Mouse (Mus musculus) right cerebral cortex, postnatal 4 days (tissue): ENCODE data around the gene Zfp811.
"Not testable (repeated sequence)": the region's sequence is repeated elsewhere in the genome, so short reads cannot be mapped to it uniquely, and the experiment has no call there.

ENCODE experiments used
- DNase-seq: peaks from one replicate; pipeline ENCODE4 v3.0.0-alpha.2; 2022

Zfp811 gene

GRCm38 (mm10) chr17:32809544-32810374 is at the start of gene Zfp811:
Gene Zfp811, minus strand, starts transcription at chr17:32809931.
- peak; percentile 48 for DNase-seq

GRCm38 (mm10) chr17:32856713-32857112 is 47.0 kb upstream of the Zfp811 start:
- not testable (repeated sequence) for DNase-seq

- DNase-seq = no peak
These were observed 41.9 kb upstream of the Zfp811 start for GRCm38 (mm10) chr17:32851581-32851980.

- no peak for DNase-seq
These were observed 31.7 kb upstream of the Zfp811 start for GRCm38 (mm10) chr17:32841388-32841787.

- no peak for DNase-seq
These were observed 29.5 kb upstream of the Zfp811 start for GRCm38 (mm10) chr17:32839083-32839802.

GRCm38 (mm10) chr17:32830418-32830782 is 20.7 kb upstream of the Zfp811 start:
- DNase-seq = no peak

GRCm38 (mm10) chr17:32829540-32830417 is 20.0 kb upstream of the Zfp811 start, which contains the start of gene Zfp799:
Gene Zfp799, minus strand, starts transcription at chr17:32830261.
- peak; percentile 64 for DNase-seq

- no peak for DNase-seq
These were observed 6.5 kb upstream of the Zfp811 start for GRCm38 (mm10) chr17:32816074-32816784.

- no peak for DNase-seq
These were observed 4.4 kb upstream of the Zfp811 start for GRCm38 (mm10) chr17:32814136-32814535.

GRCm38 (mm10) chr17:32810648-32811047 is 917 bp upstream of the Zfp811 start:
- no peak for DNase-seq

- DNase-seq = no peak
These were observed 810 bp downstream of the Zfp811 start for GRCm38 (mm10) chr17:32808921-32809320.

- DNase-seq = no peak
These were observed 20.5 kb downstream of the Zfp811 start for GRCm38 (mm10) chr17:32789244-32789643.

GRCm38 (mm10) chr17:32788576-32788975 is 21.2 kb downstream of the Zfp811 start:
- no peak for DNase-seq

- DNase-seq = peak; percentile 71
These were observed 21.6 kb downstream of the Zfp811 start, which contains the start of gene Zfp871 for GRCm38 (mm10) chr17:32788094-32788559. Gene Zfp871, minus strand, starts transcription at chr17:32788287.

GRCm38 (mm10) chr17:32787436-32788093 is 22.2 kb downstream of the Zfp811 start:
- DNase-seq = no peak

GRCm38 (mm10) chr17:32786944-32787343 is 22.8 kb downstream of the Zfp811 start:
- no peak for DNase-seq

GRCm38 (mm10) chr17:32785656-32786055 is 24.1 kb downstream of the Zfp811 start:
- no peak for DNase-seq

- no peak for DNase-seq
These were observed 32.2 kb downstream of the Zfp811 start for GRCm38 (mm10) chr17:32777564-32777963.

GRCm38 (mm10) chr17:32771213-32771612 is 38.5 kb downstream of the Zfp811 start:
- DNase-seq = no peak

GRCm38 (mm10) chr17:32766422-32766821 is 43.3 kb downstream of the Zfp811 start:
- DNase-seq = no peak

GRCm38 (mm10) chr17:32757331-32757730 is 52.4 kb downstream of the Zfp811 start:
- DNase-seq = no peak

GRCm38 (mm10) chr17:32753634-32754033 is 56.1 kb downstream of the Zfp811 start:
- DNase-seq = peak; percentile 11
